Mouse (Mus musculus) midbrain, embryonic 13.5 days (tissue): Measurements from ENCODE around the gene Nsmce4a. TPM values are rescaled to one million over a fixed set of nuclear protein-coding genes. Genes with fewer than 3 reads are reported as not detected.

Experiments
- ATAC-seq: fragments of 200-750 bp; cut with Nextera tagmentation; 2 replicates; pipeline ENCODE4 v1.8.0; 2017; ENCODE audit warnings: mild to moderate bottlenecking, moderate TSS enrichment, moderate library complexity
- H3K27ac ChIP-seq: fragments of 300-500 bp; sonication (generic); 2 replicates; pipeline ENCODE4 v1.5.1; 2015; ENCODE audit warnings: inconsistent platforms, mild to moderate bottlenecking, moderate library complexity
- H3K27me3 ChIP-seq: fragments of 300-500 bp; sonication (generic); 2 replicates; pipeline ENCODE4 v1.6.1; 2015; ENCODE audit warnings: mild to moderate bottlenecking, inconsistent platforms
- H3K36me3 ChIP-seq: fragments of 300-500 bp; sonication (generic); 2 replicates; pipeline ENCODE4 v1.6.1; 2015; ENCODE audit warnings: mild to moderate bottlenecking, inconsistent platforms
- H3K4me1 ChIP-seq: fragments of 300-500 bp; sonication (generic); replicated peaks from 2 replicates; pipeline ENCODE4 v1.6.1; 2015; ENCODE audit warnings: inconsistent platforms
- H3K4me2 ChIP-seq: fragments of 300-500 bp; sonication (generic); replicated peaks from 2 replicates; pipeline ENCODE4 v1.6.1; 2015; ENCODE audit warnings: moderate library complexity, mild to moderate bottlenecking, inconsistent platforms
- H3K4me3 ChIP-seq: fragments of 300-500 bp; sonication (generic); replicated peaks from 2 replicates; pipeline ENCODE4 v1.5.1; 2015; ENCODE audit warnings: mild to moderate bottlenecking, inconsistent platforms
- H3K9ac ChIP-seq: fragments of 300-500 bp; sonication (generic); replicated peaks from 2 replicates; pipeline ENCODE4 v1.6.1; 2015; ENCODE audit warnings: mild to moderate bottlenecking, inconsistent platforms
- H3K9me3 ChIP-seq: fragments of 300-500 bp; sonication (generic); 2 replicates; pipeline ENCODE4 v1.6.1; 2016; ENCODE audit warnings: mild to moderate bottlenecking, inconsistent platforms
- WGBS: fragments of 180-500 bp; shearing (Covaris S2); methylation state at CpG from one replicate; pipeline ENCODE4 v1.1.7; 2015; 5-methylcytosine and 5-hydroxymethylcytosine counted together
- polyA plus RNA-seq: library from polyadenylated mRNA; unstranded; fragments of >200 nt; fragmentation: Nextera tagmentation; extraction: Ambion mirVana; gene quantifications from 2 replicates; pipeline ENCODE4 v1.2.1, GENCODE M21; 2015

Gene Nsmce4a
- polyA plus RNA-seq, result 114 and 115 TPM in 2 replicates

DNA sequence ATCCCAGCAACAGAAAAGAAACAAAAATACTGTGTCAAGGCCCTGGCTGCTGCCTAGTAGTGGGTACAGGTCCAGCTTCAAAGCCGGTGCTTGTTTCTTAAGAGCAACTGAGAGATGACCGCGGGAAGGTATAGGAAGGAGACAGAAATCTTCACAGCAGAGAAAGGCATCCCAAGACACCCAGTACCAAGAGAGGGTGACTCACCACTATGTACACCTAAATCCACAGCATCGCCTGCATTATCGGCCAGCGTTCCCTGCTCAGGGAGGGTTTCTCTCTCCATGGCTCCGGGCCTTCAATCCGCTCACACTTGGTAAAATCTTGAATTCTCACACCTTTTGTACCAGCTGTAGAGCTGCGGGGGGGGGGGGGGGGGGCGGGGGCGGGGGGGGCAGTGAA is at the start of gene Nsmce4a:
Nsmce4a (minus strand) TSS at position 298 of the 400 bp plus-strand sequence.
- no peaks in the 10 kb centered on the region for H3K9me3 ChIP-seq
- ATAC-seq, result no peak
- no peaks in the 10 kb centered on the region; the same call in 1 of the 2 replicates for H3K27me3 ChIP-seq
- WGBS, result 81% methylated on average over 10 of the region's 11 CpGs
- H3K4me3 ChIP-seq, result no peak within 1 kb of the TSS
- H3K36me3 ChIP-seq, result no peaks in the 10 kb centered on the region
- no peak within 1 kb of the TSS for H3K9ac ChIP-seq
- H3K4me1 ChIP-seq, result peaks cover 6% of the 10 kb centered on the region
- no peak within 1 kb of the TSS for H3K4me2 ChIP-seq
- H3K27ac ChIP-seq, result no peak within 1 kb of the TSS

DNA sequence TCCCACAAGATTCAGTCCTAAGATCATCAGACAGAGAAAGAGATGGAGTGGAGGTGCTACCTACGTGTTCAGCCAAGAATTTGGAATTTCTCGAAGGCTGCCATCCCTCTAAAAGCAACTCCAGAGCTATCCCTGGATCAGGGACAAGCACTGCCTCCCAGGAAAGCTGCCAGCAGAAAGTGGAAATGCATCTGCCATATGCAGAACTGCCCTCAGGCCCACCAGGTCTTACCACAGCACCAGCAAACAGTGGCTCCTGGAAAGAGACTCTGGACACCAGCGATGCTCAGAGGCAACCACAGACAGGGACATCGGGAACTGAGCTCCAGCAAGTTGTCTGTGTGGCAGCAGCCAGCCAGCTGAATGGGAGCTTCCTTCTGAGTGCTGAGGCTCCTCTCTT is 49.4 kb upstream of the Nsmce4a start:
- Histone ChIP-seq H3K27ac (no peak overlapping the region), H3K9me3 (no peaks in the 10 kb centered on the region), H3K4me1 (peaks cover 6% of the 10 kb centered on the region; the same call in 1 of the 2 replicates), H3K9ac (no peak overlapping the region), H3K36me3 (no peaks in the 10 kb centered on the region), H3K4me3 (no peak overlapping the region), H3K4me2 (no peak overlapping the region), H3K27me3 (no peaks in the 10 kb centered on the region)
- 89% methylated on average over 4 of the region's 4 CpGs for WGBS
- no peak for ATAC-seq

DNA sequence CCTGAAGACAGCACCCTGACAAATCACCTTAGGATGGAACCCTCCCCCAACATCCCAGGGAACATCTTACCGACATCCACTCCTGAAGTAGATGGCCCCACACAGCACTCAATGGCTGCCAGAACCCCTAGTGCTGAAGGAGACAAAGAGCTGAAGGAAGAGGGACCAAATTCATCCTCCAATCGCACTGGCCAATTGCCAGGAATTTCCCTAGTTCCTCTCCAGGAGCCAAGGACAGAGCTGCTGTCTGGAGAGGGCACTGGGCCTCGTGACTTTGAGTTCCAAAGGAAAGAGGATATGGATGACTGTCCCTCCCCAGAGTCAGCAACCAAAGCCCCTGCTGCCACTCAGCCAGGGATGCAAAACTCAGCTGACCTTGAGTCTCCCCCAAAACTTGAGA is 49.0 kb upstream of the Nsmce4a start:
- Histone ChIP-seq H3K27ac (no peak overlapping the region), H3K9ac (no peak overlapping the region), H3K36me3 (no peaks in the 10 kb centered on the region), H3K4me3 (no peak overlapping the region), H3K4me1 (peaks cover 6% of the 10 kb centered on the region; the same call in 1 of the 2 replicates), H3K9me3 (no peaks in the 10 kb centered on the region), H3K27me3 (no peaks in the 10 kb centered on the region), H3K4me2 (no peak overlapping the region)
- no peak for ATAC-seq
- WGBS, result 56% methylated on average over 3 of the region's 3 CpGs

DNA sequence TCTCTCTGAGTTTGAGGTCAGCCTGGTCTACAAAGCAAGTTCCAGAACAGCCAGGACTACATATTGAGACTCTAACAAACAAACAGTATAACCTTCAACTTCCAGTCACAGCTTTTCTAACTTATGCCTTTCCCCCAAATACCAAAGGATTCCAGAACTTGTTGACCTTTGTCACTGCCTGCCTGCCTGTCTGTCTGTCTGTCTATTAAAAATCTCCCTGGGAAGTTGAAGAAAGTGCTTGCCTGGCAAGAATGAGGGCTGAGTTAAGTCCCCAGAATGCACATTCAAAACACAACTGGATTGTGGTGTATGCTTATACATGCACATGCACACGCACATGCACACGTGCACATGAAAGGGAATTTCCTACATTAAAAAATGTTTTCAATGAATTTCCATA is 48.1 kb upstream of the Nsmce4a start:
- Histone ChIP-seq H3K4me3 (no peak overlapping the region), H3K9me3 (no peaks in the 10 kb centered on the region), H3K4me2 (no peak overlapping the region), H3K4me1 (peaks cover 6% of the 10 kb centered on the region; the same call in 1 of the 2 replicates), H3K9ac (no peak overlapping the region), H3K27me3 (no peaks in the 10 kb centered on the region), H3K27ac (no peak overlapping the region), H3K36me3 (no peaks in the 10 kb centered on the region)
- WGBS, result 90% methylated on average over 2 of the region's 2 CpGs
- ATAC-seq, result no peak

DNA sequence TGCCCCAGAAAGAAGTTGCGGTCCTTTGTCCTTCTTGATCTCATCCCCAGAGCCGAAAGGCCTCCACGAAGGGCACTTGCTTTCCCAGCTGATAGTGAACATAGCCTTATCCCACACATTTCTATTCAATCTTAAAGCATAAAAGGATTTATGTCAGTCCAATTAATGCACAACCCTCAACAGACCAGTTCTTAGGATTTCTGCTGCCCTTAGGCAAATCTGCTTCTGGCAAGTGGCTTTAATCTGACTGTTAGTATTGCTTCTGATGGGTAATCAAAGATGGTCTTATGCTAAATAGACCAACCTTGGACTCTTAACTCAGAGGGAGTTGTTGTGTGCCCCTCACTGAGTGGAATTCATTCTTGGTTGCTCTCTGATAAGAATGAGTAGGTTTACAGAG is 44.7 kb upstream of the Nsmce4a start:
- no peak for ATAC-seq
- Histone ChIP-seq H3K4me2 (no peak overlapping the region), H3K4me1 (peaks cover 6% of the 10 kb centered on the region; the same call in 1 of the 2 replicates), H3K9ac (no peak overlapping the region), H3K36me3 (no peaks in the 10 kb centered on the region), H3K9me3 (no peaks in the 10 kb centered on the region), H3K27ac (no peak overlapping the region), H3K27me3 (no peaks in the 10 kb centered on the region), H3K4me3 (no peak overlapping the region)
- WGBS, result 57% methylated on average over 3 of the region's 3 CpGs

DNA sequence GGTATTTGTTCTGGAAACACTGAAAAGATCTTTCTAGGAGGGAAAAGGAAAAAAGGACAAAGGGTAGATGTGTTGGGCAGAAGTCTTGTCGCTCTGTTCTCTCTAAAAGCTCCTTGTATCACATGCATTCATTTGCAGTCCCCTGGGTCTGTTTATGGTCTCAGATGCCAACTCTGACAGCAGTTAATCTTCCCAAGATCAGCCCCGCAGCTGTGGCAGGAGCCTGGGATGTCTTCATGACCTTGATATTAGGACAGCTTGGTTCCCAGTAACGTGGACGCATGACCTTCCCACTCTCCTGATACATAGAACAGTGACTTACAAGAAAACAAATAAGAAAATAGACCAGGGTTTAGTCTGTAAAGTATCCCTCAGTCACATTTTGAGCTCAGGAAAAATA is 41.1 kb upstream of the Nsmce4a start:
- no peak for ATAC-seq

DNA sequence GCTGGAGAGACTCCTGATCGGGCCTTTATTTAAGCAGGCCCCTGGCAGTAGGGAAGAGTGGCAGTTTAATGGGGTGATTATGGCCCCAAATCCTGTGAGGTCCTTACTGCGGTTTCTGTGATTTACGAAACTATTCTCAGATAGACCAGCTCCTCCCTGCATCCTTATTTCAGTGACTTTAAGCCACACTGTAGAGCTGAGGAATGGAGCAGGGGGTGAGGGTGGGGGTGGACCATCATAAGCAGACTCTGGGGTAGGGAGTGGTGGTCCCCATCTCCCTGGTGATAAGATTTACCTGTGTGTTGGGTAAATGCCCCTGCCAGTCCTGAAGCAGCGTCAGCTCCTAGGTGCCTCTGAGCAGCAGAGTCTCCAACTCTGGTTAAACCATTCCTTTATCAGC is 34.0 kb upstream of the Nsmce4a start:
- no peak overlapping the region for H3K4me2 ChIP-seq
- 71% methylated on average over 4 of the region's 4 CpGs for WGBS
- no peak overlapping the region for H3K27ac ChIP-seq
- H3K4me1 ChIP-seq, result 0 out of 2 replicates have a peak, but pooled peaks cover 7% of the 10 kb centered on the region
- H3K4me3 ChIP-seq, result no peak overlapping the region
- no peaks in the 10 kb centered on the region for H3K27me3 ChIP-seq
- H3K9ac ChIP-seq, result no peak overlapping the region
- H3K9me3 ChIP-seq, result no peaks in the 10 kb centered on the region
- H3K36me3 ChIP-seq, result no peaks in the 10 kb centered on the region
- no peak for ATAC-seq

More for the DNA sequence above, 41.1 kb upstream of the Nsmce4a start:
- H3K4me2 ChIP-seq, result no peak overlapping the region
- H3K27me3 ChIP-seq, result no peaks in the 10 kb centered on the region
- H3K9me3 ChIP-seq, result no peaks in the 10 kb centered on the region
- no peak overlapping the region for H3K9ac ChIP-seq
- H3K4me1 ChIP-seq, result peaks cover 6% of the 10 kb centered on the region; the same call in 1 of the 2 replicates
- H3K4me3 ChIP-seq, result no peak overlapping the region
- H3K36me3 ChIP-seq, result no peaks in the 10 kb centered on the region
- WGBS, result 62% methylated on average over 4 of the region's 4 CpGs
- no peak overlapping the region for H3K27ac ChIP-seq

DNA sequence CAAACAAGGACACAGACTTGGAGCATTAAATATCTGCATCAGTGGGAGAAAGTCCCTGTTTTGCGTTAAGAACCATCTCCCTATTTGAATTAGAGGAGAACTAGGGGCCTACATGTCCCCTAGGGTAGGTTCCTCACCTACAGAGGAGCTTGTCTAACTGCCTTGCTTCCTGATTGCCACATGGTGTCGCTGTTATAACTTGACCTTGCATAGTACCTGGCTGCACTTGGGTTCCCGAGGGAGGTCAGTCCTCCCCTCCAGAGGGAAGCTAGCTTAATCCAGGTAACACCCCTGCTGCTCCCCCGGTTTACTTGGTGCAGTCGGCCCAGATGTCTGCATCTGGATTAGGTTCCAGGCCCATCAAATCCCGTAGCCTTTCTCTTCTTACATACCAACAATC is 32.2 kb upstream of the Nsmce4a start:
- H3K27me3 ChIP-seq, result no peaks in the 10 kb centered on the region
- H3K36me3 ChIP-seq, result no peaks in the 10 kb centered on the region
- H3K4me2 ChIP-seq, result no peak overlapping the region
- no peak overlapping the region for H3K4me3 ChIP-seq
- no peak overlapping the region for H3K27ac ChIP-seq
- H3K9me3 ChIP-seq, result no peaks in the 10 kb centered on the region
- 0 out of 2 replicates have a peak, but pooled peaks cover 7% of the 10 kb centered on the region for H3K4me1 ChIP-seq
- 26% methylated on average over 6 of the region's 6 CpGs for WGBS
- ATAC-seq, result no peak
- H3K9ac ChIP-seq, result no peak overlapping the region

DNA sequence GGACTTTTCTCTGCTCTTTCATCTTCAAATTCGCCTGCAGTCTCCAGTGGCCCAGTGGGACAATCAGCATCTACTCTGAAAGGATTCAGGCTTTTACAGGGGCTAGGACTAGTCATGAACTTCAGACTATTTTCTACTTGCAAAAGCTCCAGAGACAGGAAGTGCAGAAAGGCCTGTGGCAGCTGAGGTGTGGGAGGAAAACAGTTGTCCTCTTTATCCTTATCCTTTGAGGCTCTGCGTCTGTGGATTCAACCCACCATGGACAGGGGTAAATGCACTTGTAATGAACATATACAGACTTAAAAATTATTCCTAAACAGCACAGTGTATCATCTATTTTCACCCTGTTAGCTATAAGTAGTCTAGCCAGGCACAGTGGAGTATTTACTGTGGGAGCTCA is 31.5 kb upstream of the Nsmce4a start:
- Histone ChIP-seq H3K9ac (no peak overlapping the region), H3K4me1 (0 out of 2 replicates have a peak, but pooled peaks cover 7% of the 10 kb centered on the region), H3K27me3 (no peaks in the 10 kb centered on the region), H3K27ac (no peak overlapping the region), H3K4me2 (no peak overlapping the region), H3K36me3 (no peaks in the 10 kb centered on the region), H3K9me3 (no peaks in the 10 kb centered on the region), H3K4me3 (no peak overlapping the region)
- ATAC-seq, result no peak
- WGBS, result 85% methylated on average over 2 of the region's 2 CpGs

DNA sequence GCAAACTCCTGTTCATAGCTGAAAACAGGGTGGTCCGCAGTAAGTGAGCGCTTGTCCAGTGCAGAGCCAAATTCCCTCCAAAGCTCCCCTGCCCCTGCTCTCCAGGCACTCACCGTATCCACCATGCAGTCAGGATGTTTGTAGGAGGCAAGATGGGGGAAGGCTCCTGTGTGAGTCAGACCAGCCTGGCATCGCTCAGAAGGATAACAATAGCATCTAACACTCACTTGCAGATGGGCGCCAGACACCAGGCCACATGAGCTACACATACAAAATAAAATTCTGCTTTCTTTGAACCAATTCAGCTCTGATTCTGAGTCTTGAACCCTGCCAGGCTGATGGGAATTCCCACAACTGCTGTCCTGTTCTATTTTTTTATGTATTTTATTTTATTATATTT is 30.6 kb upstream of the Nsmce4a start:
- Histone ChIP-seq H3K27me3 (no peaks in the 10 kb centered on the region), H3K9me3 (no peaks in the 10 kb centered on the region), H3K4me1 (0 out of 2 replicates have a peak, but pooled peaks cover 7% of the 10 kb centered on the region), H3K9ac (no peak overlapping the region), H3K36me3 (no peaks in the 10 kb centered on the region), H3K4me3 (no peak overlapping the region), H3K27ac (no peak overlapping the region), H3K4me2 (no peak overlapping the region)
- ATAC-seq, result no peak
- WGBS, result 92% methylated on average over 5 of the region's 5 CpGs

DNA sequence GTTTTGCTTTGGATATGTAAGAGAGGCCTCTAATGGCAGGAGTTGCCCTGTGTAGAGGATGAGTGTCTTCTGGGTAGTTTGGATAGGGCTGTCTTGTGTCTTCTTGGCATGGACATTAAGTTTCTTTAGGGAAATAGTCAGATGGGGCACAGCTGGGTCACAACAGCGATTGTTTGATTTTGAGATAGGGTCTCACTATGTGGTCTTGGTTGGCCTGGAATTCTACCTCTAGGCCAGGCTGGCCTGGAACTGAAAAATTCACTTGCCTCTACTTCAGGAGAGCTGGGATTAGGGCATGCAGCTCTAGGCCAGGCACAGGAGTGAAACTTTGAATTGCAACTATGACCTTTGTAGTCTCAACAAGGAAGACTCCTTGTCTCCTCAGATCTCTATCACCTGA is 29.9 kb upstream of the Nsmce4a start:
- Histone ChIP-seq H3K9ac (no peak overlapping the region), H3K4me2 (no peak overlapping the region), H3K9me3 (no peaks in the 10 kb centered on the region), H3K4me3 (no peak overlapping the region), H3K27ac (no peak overlapping the region), H3K4me1 (peaks cover 11% of the 10 kb centered on the region), H3K27me3 (no peaks in the 10 kb centered on the region), H3K36me3 (no peaks in the 10 kb centered on the region)
- 88% methylated on average over 1 of the region's 1 CpGs for WGBS
- no peak for ATAC-seq

DNA sequence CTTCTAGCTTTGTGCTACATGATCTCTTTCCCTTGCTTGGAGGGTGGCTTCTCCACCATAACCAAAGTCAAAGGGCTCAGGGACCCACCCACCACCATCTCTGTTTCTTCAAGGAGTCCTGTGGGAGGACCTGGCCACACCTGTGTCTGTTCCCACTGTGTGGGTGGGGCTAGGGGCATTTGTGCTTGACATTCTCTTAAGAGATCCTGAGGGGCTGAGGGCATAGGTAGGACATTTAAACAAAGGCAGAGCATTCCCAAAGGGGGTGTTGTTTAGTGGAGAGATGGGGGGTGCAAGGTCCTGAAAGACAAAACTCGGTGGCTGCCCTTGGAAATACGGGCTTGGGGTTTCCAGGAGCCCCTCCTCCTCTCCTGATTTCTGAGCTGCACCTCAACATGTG is 27.6 kb upstream of the Nsmce4a start:
- H3K36me3 ChIP-seq, result no peaks in the 10 kb centered on the region
- no peak overlapping the region for H3K27ac ChIP-seq
- H3K4me3 ChIP-seq, result no peak overlapping the region
- H3K4me2 ChIP-seq, result no peak overlapping the region
- peaks cover 19% of the 10 kb centered on the region for H3K4me1 ChIP-seq
- no peaks in the 10 kb centered on the region for H3K27me3 ChIP-seq
- no peaks in the 10 kb centered on the region for H3K9me3 ChIP-seq
- no peak overlapping the region for H3K9ac ChIP-seq
- WGBS, result 82% methylated on average over 2 of the region's 2 CpGs
- no peak for ATAC-seq

DNA sequence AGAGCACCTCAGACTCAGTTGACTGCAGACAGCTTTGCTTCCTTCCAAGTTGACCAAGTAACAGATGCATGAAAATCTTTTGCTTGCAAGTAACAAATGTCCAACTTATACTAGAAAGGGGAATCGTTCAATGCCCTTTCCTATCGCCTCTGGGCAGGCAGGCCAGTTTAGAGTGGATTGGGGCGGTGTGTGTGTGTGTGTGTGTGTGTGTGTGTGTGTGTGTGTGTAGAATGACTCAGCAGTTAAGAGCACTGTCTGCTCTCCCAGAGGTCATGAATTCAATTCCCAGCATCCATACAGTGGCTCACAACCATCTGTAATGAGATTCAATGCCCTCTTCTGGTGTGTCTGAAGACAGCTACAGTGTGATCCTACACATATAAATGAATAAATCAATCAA is 27.2 kb upstream of the Nsmce4a start:
- WGBS, result 86% methylated on average over 3 of the region's 3 CpGs
- H3K27me3 ChIP-seq, result no peaks in the 10 kb centered on the region
- ATAC-seq, result no peak

More for the DNA sequence above, 27.2 kb upstream of the Nsmce4a start:
- no peaks in the 10 kb centered on the region for H3K9me3 ChIP-seq
- H3K4me1 ChIP-seq, result peaks cover 19% of the 10 kb centered on the region
- no peak overlapping the region for H3K9ac ChIP-seq
- no peaks in the 10 kb centered on the region for H3K36me3 ChIP-seq
- no peak overlapping the region for H3K4me2 ChIP-seq
- H3K27ac ChIP-seq, result no peak overlapping the region
- no peak overlapping the region for H3K4me3 ChIP-seq
